Mouse (Mus musculus) intestine, embryonic 15.5 days (tissue): Measurements from ENCODE around the gene Chst12. TPM values are rescaled to one million over a fixed set of nuclear protein-coding genes. Genes with fewer than 3 reads are reported as not detected.

Source experiments
- ATAC-seq: fragments of 200-750 bp; cut with Nextera tagmentation; 2 replicates; pipeline ENCODE4 v1.8.0; 2017; ENCODE audit warnings: moderate TSS enrichment, moderate library complexity
- H3K27ac ChIP-seq: fragments of 300-500 bp; sonication (generic); 2 replicates; pipeline ENCODE4 v1.5.1; 2015; ENCODE audit warnings: mild to moderate bottlenecking, inconsistent platforms
- H3K27me3 ChIP-seq: fragments of 300-500 bp; sonication (generic); replicated peaks from 2 replicates; pipeline ENCODE4 v1.6.1; 2015; ENCODE audit warnings: inconsistent platforms
- H3K36me3 ChIP-seq: fragments of 300-500 bp; sonication (generic); 2 replicates; pipeline ENCODE4 v1.6.1; 2015; ENCODE audit warnings: inconsistent platforms
- H3K4me1 ChIP-seq: fragments of 300-500 bp; sonication (generic); replicated peaks from 2 replicates; pipeline ENCODE4 v1.6.1; 2015; ENCODE audit warnings: inconsistent platforms
- H3K4me2 ChIP-seq: fragments of 300-500 bp; sonication (generic); replicated peaks from 2 replicates; pipeline ENCODE4 v1.6.1; 2015; ENCODE audit warnings: mild to moderate bottlenecking, inconsistent platforms
- H3K4me3 ChIP-seq: fragments of 300-500 bp; sonication (generic); replicated peaks from 2 replicates; pipeline ENCODE4 v1.5.1; 2015; ENCODE audit warnings: inconsistent platforms
- H3K9ac ChIP-seq: fragments of 300-500 bp; sonication (generic); 2 replicates; pipeline ENCODE4 v1.6.1; 2015; ENCODE audit warnings: inconsistent platforms
- H3K9me3 ChIP-seq: fragments of 300-500 bp; sonication (generic); 2 replicates; pipeline ENCODE4 v1.6.1; 2016; ENCODE audit warnings: inconsistent platforms
- WGBS: fragments of 180-500 bp; shearing (Covaris S2); methylation state at CpG from one replicate; pipeline ENCODE4 v1.1.7; 2015; 5-methylcytosine and 5-hydroxymethylcytosine counted together
- polyA plus RNA-seq: library from polyadenylated mRNA; unstranded; fragments of >200 nt; fragmentation: Nextera tagmentation; extraction: Ambion mirVana; gene quantifications from 2 replicates; pipeline ENCODE4 v1.2.1, GENCODE M21; 2015

The Chst12 gene
- polyA plus RNA-seq, 1 experiment from 2014 or later = 19.8 TPM

DNA sequence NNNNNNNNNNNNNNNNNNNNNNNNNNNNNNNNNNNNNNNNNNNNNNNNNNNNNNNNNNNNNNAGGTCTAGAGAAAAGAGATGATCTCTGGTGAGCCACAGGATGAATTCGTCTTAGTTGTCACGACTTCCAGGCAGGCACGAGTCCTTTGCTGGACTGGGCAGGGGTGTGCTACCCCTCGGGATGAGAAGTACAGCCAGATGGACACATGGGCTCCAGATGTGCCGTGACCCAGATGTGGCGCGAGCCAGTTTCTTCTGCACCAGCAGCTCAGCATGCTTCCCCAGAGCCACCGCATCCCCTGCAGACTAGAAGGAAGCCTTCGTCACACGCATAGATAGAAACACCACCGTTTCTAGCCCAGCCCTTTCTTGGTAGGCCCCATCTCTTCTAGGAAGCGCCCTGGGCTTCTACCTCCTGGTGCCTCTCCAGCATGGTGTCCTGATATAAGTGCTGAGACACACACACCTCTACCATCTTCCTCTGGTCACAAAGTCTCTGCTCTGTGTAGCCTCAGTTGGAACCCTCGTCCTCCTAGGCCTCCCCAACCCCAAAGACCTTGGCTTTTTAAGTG, 32.8 kb downstream of the Chst12 start:
- WGBS = 70% methylated on average over 13 of the region's 13 CpGs
- Histone ChIP-seq H3K4me2 (no peak overlapping the region), H3K27ac (no peak overlapping the region), H3K9me3 (no peaks in the 10 kb centered on the region), H3K36me3 (no peaks in the 10 kb centered on the region), H3K4me1 (0 out of 2 replicates have a peak, but pooled peaks cover 4% of the 10 kb centered on the region), H3K4me3 (no peak overlapping the region), H3K9ac (no peak overlapping the region), H3K27me3 (no peaks in the 10 kb centered on the region)
- no peak for ATAC-seq

DNA sequence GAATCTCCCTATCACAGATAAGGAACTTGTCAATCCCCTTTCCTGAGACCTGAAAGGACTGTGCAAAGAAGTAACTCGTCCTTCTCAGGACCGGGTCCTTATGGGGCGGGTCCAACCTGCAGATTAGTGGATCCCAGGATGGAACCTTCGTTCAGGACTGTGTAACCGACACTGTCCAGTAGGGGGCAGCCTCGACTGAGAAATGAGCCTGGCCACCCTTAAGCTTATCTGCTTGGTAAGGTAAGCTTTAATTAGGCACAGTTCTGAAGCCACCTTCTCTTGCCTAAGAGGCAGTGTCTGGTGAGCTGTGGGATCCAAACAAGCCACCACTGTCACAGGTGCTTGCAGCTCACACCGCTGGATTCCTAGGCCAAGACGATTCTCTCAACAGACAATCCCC, 34.8 kb downstream of the Chst12 start:
- ATAC-seq = peak; percentile 60
- H3K4me1 ChIP-seq = 0 out of 2 replicates have a peak, but pooled peaks cover 4% of the 10 kb centered on the region
- H3K27ac ChIP-seq = no peak overlapping the region
- H3K9me3 ChIP-seq = no peaks in the 10 kb centered on the region
- H3K4me2 ChIP-seq = no peak overlapping the region
- WGBS = 12% methylated on average over 8 of the region's 8 CpGs
- no peaks in the 10 kb centered on the region for H3K36me3 ChIP-seq
- no peaks in the 10 kb centered on the region for H3K27me3 ChIP-seq
- H3K9ac ChIP-seq = no peak overlapping the region
- H3K4me3 ChIP-seq = no peak overlapping the region

DNA sequence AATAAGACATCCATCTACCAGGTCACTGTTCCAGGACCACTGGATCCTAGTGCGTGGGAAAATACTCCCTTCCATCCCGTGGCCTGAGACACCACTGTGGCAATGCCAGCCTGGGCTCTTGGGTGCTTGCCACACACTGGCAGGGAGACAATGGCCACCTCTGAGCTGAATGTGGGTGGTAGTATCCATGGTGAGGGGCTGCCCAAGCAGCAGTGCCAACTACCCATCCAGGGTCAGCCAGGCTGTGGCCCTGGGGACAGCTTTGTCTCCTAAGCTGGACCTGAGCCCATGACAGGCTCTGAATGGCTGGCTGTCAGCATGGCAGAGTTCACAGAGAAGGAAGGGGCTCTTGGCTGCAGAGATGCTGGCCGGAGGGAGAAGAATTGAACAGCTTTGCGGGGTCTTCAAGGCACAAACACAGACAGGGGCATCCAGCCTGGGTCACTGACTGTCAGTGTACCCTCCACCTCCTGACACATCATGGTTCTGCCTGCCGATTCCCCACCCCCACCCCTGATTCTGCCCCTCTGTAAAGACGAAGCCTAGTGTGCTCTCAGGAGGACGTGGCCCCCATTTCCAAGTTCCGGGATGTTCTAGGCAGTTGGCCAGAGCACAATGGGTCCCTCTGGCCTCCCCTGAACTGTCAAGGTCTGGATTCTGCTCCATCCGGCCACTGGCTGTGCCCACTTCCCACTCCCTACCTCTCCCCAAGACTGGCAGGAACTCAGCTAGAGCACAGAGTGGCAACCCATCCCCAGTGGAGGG, 37.6 kb downstream of the Chst12 start:
- Histone ChIP-seq H3K9me3 (no peaks in the 10 kb centered on the region), H3K4me2 (no peak overlapping the region), H3K4me3 (no peak overlapping the region), H3K27ac (no peak overlapping the region), H3K27me3 (no peaks in the 10 kb centered on the region), H3K9ac (no peak overlapping the region), H3K36me3 (no peaks in the 10 kb centered on the region), H3K4me1 (no peaks in the 10 kb centered on the region)
- 82% methylated on average over 9 of the region's 9 CpGs for WGBS
- ATAC-seq = no peak

DNA sequence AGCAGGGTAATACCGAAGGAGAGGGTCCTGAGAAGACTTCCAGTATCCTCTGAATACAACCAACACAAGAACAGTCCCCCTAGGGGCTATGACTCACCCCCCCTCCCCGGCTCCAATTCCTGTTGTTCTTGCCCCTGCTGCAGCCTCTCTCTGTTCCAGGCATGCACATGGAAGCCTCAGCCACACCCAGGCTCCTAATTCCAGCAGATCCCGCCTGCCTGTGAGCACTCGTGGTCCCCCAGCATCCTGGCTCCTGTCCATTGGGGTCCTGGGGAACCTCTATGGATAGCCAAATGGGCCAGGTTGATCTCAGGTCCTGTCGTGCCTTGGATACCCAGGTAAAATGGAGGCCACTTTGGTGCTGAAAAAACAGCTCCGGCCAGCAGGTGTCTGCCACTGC, 40.3 kb downstream of the Chst12 start:
- H3K36me3 ChIP-seq = no peaks in the 10 kb centered on the region
- no peak overlapping the region for H3K4me3 ChIP-seq
- no peak overlapping the region for H3K4me2 ChIP-seq
- no peaks in the 10 kb centered on the region for H3K4me1 ChIP-seq
- WGBS = 52% methylated on average over 6 of the region's 6 CpGs
- no peaks in the 10 kb centered on the region for H3K27me3 ChIP-seq
- no peak for ATAC-seq
- no peaks in the 10 kb centered on the region for H3K9me3 ChIP-seq
- H3K27ac ChIP-seq = no peak overlapping the region
- H3K9ac ChIP-seq = no peak overlapping the region

DNA sequence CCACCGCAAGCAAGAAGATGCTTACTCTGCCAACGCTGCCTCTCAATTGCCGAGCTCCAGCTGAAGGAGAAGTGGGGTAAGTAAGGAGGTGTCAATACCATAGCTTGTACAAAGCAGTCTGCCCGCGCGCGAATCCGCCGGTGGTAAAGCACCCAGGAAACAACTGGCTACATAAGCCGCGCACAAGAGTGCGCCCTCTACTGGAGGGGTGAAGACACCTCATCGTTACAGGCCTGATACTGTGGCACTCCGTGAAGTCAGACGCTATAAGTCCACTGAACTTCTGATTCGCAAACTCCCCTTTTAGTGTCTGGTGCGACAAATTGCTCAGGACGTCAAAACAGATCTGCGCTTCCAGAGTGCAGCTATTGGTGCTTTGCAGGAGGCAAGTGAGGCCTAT, 41.0 kb downstream of the Chst12 start:
- Histone ChIP-seq H3K9me3 (no peaks in the 10 kb centered on the region), H3K36me3 (no peaks in the 10 kb centered on the region), H3K9ac (no peak overlapping the region), H3K27me3 (no peaks in the 10 kb centered on the region), H3K4me3 (no peak overlapping the region), H3K4me1 (no peaks in the 10 kb centered on the region), H3K4me2 (no peak overlapping the region), H3K27ac (no peak overlapping the region)
- ATAC-seq = no peak
- 82% methylated on average over 19 of the region's 19 CpGs for WGBS

DNA sequence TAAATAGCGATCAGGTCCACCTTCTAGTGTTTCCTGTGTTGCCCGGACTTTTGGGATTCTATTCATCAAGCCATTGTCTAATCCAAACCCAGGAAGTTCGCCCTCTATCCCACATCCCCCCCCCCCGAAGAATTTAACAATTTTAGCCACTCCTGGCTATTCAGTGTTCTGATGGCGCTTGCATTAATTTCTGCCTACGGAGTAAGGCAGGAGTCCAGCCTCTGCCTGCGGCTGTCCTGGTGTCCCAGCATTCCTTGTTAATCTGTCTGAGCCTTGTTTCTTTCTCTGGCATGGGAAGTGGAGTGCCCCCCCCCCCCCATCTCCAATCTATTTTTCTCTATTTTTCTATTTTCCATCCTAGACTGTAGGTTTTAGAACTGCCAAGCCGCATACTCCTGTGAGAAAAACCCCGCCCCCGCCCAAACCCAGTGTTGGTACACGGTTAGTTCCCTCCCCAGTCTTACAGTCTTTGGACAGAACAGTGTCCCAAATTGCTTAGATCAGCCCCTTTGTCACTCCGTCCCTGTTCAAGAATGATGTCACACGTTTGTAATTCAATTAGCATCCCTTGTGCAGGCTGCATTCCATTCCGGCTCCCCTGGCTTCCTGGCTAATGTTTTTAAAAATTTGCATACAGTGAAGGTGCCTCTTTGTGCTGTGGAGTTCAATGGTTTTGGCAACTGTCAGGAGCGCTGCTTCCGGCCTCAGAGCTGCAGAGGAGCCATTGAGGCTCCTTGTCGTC, 44.1 kb downstream of the Chst12 start:
- Histone ChIP-seq H3K4me1 (no peaks in the 10 kb centered on the region), H3K4me3 (no peak overlapping the region), H3K27me3 (no peaks in the 10 kb centered on the region), H3K9me3 (no peaks in the 10 kb centered on the region), H3K9ac (no peak overlapping the region), H3K4me2 (0 out of 2 replicates have a peak overlapping the region, but pooled peaks have one; percentile 5), H3K36me3 (no peaks in the 10 kb centered on the region), H3K27ac (no peak overlapping the region)
- ATAC-seq = no peak
- WGBS = 40% methylated on average over 17 of the region's 17 CpGs

DNA sequence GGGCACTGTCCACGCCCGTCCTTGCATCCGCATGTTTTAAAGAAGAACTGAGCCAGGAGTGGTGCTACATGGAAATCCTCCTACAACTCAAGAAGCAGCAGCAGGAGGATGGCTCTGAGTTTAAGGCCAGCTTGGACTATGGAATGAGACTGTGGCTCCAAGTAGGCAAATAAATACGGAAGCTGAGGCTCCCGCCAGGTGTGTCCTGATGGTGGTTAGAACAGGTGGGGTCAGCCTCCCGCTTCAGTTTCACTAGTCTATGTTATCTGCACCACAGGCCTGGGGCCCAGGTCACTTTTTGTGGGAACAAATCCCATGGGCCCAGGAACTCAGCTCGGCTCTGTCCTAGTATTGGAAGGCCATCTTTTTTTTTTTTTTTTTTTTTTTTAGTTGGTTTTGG, 48.4 kb downstream of the Chst12 start:
- no peak overlapping the region for H3K4me2 ChIP-seq
- H3K4me1 ChIP-seq = no peaks in the 10 kb centered on the region
- WGBS = 81% methylated on average over 7 of the region's 7 CpGs
- no peaks in the 10 kb centered on the region for H3K9me3 ChIP-seq
- H3K36me3 ChIP-seq = no peaks in the 10 kb centered on the region
- peak; percentile 47; the same call in 1 of the 2 replicates for ATAC-seq
- no peak overlapping the region for H3K9ac ChIP-seq
- H3K4me3 ChIP-seq = no peak overlapping the region
- H3K27me3 ChIP-seq = no peaks in the 10 kb centered on the region
- no peak overlapping the region for H3K27ac ChIP-seq

DNA sequence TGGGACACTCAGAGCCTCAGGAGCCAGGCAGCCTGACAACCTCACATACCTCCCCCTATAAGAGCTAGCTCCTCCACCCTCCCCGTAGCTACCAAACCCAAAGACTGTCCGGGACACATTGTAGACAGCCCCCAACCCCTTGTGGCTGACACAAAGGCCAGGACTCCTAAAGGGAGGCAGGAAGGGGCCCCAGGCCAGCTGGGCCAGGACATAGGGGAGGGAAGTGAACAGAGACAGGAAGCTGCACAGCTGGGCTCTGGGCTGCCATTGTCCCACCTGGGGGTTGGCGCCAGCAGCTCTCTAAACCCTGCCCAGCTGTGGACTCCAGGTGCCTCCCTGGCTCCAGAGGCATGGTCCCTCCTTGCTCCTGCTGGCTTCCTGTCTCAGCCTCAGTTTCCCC, 51.5 kb downstream of the Chst12 start:
- ATAC-seq = no peak
- Histone ChIP-seq H3K9ac (no peak overlapping the region), H3K4me2 (no peak overlapping the region), H3K4me1 (no peaks in the 10 kb centered on the region), H3K27ac (no peak overlapping the region), H3K27me3 (no peaks in the 10 kb centered on the region), H3K9me3 (no peaks in the 10 kb centered on the region), H3K4me3 (no peak overlapping the region), H3K36me3 (no peaks in the 10 kb centered on the region)
- WGBS = 57% methylated on average over 3 of the region's 3 CpGs

DNA sequence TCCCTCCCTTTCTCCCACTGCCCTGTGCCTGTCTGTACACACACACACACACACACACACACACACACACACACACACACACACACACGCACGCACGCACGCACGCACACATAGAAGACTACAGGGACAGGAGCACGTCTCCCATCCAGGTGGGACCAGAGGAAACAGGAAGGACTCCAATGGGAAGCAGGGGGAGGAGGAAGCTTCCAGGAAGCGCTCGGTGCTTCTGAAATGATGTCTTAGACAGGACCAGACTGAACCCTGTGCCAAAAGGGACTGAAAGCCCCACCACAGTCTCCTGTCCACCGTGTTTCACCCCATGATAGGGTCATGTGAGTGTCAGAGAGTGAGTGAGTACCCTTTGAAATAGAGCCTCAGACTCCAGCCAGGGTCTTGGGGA, 57.3 kb downstream of the Chst12 start:
- Histone ChIP-seq H3K4me1 (peaks cover 24% of the 10 kb centered on the region), H3K4me3 (no peak overlapping the region)
- WGBS = 78% methylated on average over 9 of the region's 9 CpGs

DNA sequence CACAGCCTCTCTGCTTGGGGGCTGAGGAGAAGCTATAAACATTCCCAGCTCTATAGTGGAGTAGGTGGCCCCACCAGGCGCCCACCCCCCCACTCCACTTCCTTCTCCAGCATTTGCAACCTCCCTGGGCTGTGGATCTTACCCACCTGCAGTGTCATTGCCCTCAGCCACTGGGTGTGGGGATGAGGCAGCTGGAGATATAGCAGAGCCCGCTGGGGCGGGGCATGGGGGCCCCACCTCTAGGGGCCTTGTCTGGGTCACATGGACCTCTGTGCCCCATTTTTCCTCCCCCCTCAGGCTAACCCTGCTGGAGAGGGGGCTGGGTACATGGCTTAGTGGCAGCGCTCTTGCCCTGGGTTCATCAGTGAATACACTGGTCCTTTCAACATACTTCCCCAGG, 59.5 kb downstream of the Chst12 start, which contains the start of gene Grifin:
Gene Grifin (minus strand): TSS at position 176 of the 400 bp plus-strand sequence.
- H3K9ac ChIP-seq = no peak within 1 kb of the TSS
- peak; percentile 48; the same call in 1 of the 2 replicates for ATAC-seq

More for the DNA sequence above, 57.3 kb downstream of the Chst12 start:
- Histone ChIP-seq H3K9me3 (no peaks in the 10 kb centered on the region), H3K36me3 (no peaks in the 10 kb centered on the region), H3K27me3 (no peaks in the 10 kb centered on the region), H3K4me2 (no peak overlapping the region), H3K27ac (no peak overlapping the region), H3K9ac (no peak overlapping the region)
- ATAC-seq = no peak

DNA sequence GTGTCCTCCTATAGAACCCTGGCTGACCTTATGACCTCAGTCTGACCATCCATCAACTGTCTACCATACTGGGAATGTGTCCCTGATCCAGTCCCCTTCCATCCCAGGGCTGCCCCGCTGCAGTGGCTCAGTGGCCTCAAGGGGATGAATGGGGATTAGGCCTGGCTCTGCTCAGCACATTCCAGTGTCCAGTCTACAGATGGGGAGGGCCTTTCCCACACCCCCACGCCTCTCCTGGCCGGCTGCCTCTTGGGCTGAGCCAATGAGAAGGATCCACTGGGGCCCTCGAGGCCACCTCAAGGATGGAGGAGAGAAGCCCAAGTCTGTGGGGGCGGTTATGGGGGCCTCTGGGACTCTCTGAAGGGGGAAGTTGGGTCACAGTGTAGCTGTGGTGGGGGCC, 60.1 kb downstream of the Chst12 start:
- 41% methylated on average over 5 of the region's 5 CpGs for WGBS
- peak; percentile 51; the same call in 1 of the 2 replicates for ATAC-seq
- Histone ChIP-seq H3K27ac (peak overlapping the region; percentile 51; the same call in 1 of the 2 replicates), H3K27me3 (no peaks in the 10 kb centered on the region), H3K4me1 (peaks cover 28% of the 10 kb centered on the region), H3K9ac (no peak overlapping the region), H3K9me3 (no peaks in the 10 kb centered on the region), H3K4me2 (no peak overlapping the region), H3K36me3 (no peaks in the 10 kb centered on the region), H3K4me3 (no peak overlapping the region)

More for the DNA sequence above, 59.5 kb downstream of the Chst12 start, which contains the start of gene Grifin:
- no peak within 1 kb of the TSS for H3K4me2 ChIP-seq
- peaks cover 28% of the 10 kb centered on the region for H3K4me1 ChIP-seq
- WGBS = 73% methylated on average over 4 of the region's 4 CpGs
- H3K27ac ChIP-seq = peak within 1 kb of the TSS; percentile 51; the same call in 1 of the 2 replicates
- no peak within 1 kb of the TSS for H3K4me3 ChIP-seq
- no peaks in the 10 kb centered on the region for H3K27me3 ChIP-seq
- H3K9me3 ChIP-seq = no peaks in the 10 kb centered on the region
- no peaks in the 10 kb centered on the region for H3K36me3 ChIP-seq

DNA sequence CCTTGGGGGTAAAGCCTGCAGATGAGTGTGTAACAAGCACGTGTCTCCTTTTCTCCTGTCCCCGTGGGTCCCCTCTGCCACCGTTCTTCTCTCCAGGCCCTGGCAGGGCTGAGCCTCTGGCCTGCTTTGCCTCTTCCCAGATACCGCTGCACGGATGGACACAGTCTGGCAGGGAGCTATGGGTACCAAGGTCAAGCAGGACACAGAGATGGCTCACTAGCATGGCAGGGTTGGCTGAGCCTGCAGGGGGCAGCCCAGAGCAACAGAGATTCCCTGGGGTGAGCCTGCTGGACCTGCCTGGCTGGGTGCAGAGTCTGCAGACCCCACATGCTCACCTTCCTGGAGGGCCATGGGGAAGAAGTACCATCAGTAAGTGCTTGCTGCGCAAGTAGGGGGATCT, 60.5 kb downstream of the Chst12 start:
- WGBS = 70% methylated on average over 6 of the region's 6 CpGs
- H3K36me3 ChIP-seq = no peaks in the 10 kb centered on the region
- H3K27me3 ChIP-seq = no peaks in the 10 kb centered on the region
- H3K4me2 ChIP-seq = no peak overlapping the region
- H3K4me3 ChIP-seq = no peak overlapping the region
- H3K9ac ChIP-seq = no peak overlapping the region
- 0 out of 2 replicates have a peak, but pooled peaks have one; percentile 14 for ATAC-seq
- H3K9me3 ChIP-seq = no peaks in the 10 kb centered on the region
- peak overlapping the region; percentile 51; the same call in 1 of the 2 replicates for H3K27ac ChIP-seq
- H3K4me1 ChIP-seq = peaks cover 28% of the 10 kb centered on the region
